Mouse (Mus musculus) CH12.LX (cell line): ENCODE data around the gene Ube2e1.

ENCODE experiments used
- CHD1 ChIP-seq: IDR thresholded peaks from 2 replicates; pipeline ENCODE4 v1.6.1; 2012; ENCODE audit warnings: low read depth, low read length, improper control_type of control experiment, inconsistent platforms
- CHD2 ChIP-seq: IDR thresholded peaks from 2 replicates; pipeline ENCODE4 v1.6.1; 2011; ENCODE audit warnings: low read length, improper control_type of control experiment
- CTCF ChIP-seq, 2 experiments: IDR thresholded peaks in 1 of 2; conservative IDR thresholded peaks in 1 of 2; 2 replicates each; pipeline ENCODE4 v1.5.1; 2011 to 2012; ENCODE audit warnings: low read depth in 2 of 2, low read length in 2 of 2, improper control_type of control experiment in 1 of 2, inconsistent platforms in 1 of 2, mild to moderate bottlenecking in 1 of 2, moderate library complexity in 1 of 2
- E2F4 ChIP-seq: IDR thresholded peaks from 2 replicates; pipeline ENCODE4 v1.6.1; 2011; ENCODE audit warnings: low read depth, low read length, improper control_type of control experiment; ENCODE audit not compliant: insufficient replicate concordance
- EP300 ChIP-seq: IDR thresholded peaks from 2 replicates; pipeline ENCODE4 v1.6.1; 2011; ENCODE audit warnings: low read length, improper control_type of control experiment
- MYC ChIP-seq: IDR thresholded peaks from 2 replicates; pipeline ENCODE4 v1.6.1; 2011; ENCODE audit warnings: low read depth, mild to moderate bottlenecking, improper control_type of control experiment, low read length
- POLR2A ChIP-seq: IDR thresholded peaks from 2 replicates; pipeline ENCODE4 v1.6.1; 2011; ENCODE audit warnings: low read depth, mild to moderate bottlenecking, improper control_type of control experiment, low read length
- SIN3A ChIP-seq: IDR thresholded peaks from 2 replicates; pipeline ENCODE4 v1.6.1; 2012; ENCODE audit warnings: low read length, improper control_type of control experiment, inconsistent platforms
- TBP ChIP-seq: conservative IDR thresholded peaks from 2 replicates; pipeline ENCODE4 v1.6.1; 2011; ENCODE audit warnings: low read depth, low read length, improper control_type of control experiment
- ZC3H11A ChIP-seq: IDR thresholded peaks from 2 replicates; pipeline ENCODE4 v1.6.1; 2012; ENCODE audit warnings: low read depth, mild to moderate bottlenecking, inconsistent platforms, low read length, improper control_type of control experiment
- ZMIZ1 ChIP-seq: IDR thresholded peaks from 2 replicates; pipeline ENCODE4 v1.6.1; 2012; ENCODE audit warnings: low read depth, mild to moderate bottlenecking, inconsistent platforms, low read length, improper control_type of control experiment

DNA sequence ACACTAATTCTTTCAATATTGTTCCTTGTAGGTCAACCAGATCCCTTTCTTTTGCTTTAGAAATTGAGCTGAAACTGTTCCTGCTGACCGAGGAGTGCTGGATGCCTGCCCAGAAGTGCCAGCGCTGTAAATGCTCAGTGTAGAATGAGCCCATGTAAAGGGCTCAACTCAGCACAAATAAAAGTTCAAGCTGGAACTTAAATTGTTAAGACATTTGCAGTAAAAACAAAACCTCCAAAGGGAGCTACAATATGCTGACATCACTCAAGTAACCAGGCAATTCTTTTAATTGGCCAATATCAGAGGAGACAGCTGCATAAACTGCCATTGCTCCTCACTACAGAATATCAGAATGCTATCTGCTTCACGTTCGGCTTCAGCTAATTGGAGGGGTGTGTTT is 68.2 kb downstream of the Ube2e1 start:
- TF ChIP-seq CHD2 (no peak), POLR2A (no peak), CTCF (conservative IDR thresholded peaks at IDR 0.05 in 1 of 2, IDR thresholded peaks at IDR 0.05 in 1 of 2; ENCODE audit: low read depth in 2 of 2, low read length in 2 of 2) (no peak), EP300 (no peak), E2F4 (no peak), SIN3A (no peak), TBP (no peak), CHD1 (no peak), ZC3H11A (no peak), MYC (no peak), ZMIZ1 (no peak)
